Mouse (Mus musculus) layer of hippocampus, postnatal 10 days (tissue): ENCODE measurements at regions not wholly inside any gene's neighbourhood (a gene's known extent, or its start where the extent isn't known, plus 50 kb on each side); places are given as distances from the start of the nearest gene placed in this dataset.
A peak's percentile ranks its signal among the peaks of the same experiment; 100 is the strongest.

Experiments used
- DNase-seq, 2 experiments: peaks; one replicate each; pipeline ENCODE4 v3.0.0; 2021; ENCODE audit warnings: low spot score in 2 of 2

DNA sequence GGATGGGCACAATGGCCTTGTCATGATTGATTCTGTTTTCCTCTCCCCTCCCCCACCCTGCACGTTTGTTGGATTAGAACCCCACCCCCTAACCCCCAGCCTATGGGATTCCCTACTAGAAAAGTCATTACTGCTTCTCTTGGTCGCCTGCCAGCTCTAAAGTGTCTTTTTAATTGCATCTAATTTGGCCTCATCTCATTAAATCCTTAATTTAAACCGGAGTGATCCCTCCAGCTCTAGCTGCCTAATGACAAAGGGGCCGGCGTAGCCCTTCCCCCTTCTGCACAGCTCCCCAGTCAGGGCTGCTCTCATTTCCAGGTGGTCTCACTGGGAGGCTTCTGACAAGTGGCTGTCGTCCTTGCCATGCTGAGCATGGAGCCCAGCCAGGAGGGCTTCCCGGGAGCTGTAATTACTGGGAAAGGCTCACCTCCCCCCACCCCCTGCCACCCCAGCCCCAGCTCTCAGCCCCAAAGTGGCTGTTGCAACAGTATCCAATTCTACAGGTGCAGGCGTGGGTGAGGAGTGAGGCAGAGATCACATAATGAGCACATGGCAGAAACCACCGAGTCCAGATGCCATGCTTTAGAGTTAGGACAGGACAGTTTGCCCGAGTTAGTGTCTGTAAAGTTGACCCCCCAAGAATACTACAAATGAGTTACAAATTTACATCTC, 84.8 kb upstream of the Aldh1b1 start:
- peak; percentile 18 to 32 for DNase-seq

DNA sequence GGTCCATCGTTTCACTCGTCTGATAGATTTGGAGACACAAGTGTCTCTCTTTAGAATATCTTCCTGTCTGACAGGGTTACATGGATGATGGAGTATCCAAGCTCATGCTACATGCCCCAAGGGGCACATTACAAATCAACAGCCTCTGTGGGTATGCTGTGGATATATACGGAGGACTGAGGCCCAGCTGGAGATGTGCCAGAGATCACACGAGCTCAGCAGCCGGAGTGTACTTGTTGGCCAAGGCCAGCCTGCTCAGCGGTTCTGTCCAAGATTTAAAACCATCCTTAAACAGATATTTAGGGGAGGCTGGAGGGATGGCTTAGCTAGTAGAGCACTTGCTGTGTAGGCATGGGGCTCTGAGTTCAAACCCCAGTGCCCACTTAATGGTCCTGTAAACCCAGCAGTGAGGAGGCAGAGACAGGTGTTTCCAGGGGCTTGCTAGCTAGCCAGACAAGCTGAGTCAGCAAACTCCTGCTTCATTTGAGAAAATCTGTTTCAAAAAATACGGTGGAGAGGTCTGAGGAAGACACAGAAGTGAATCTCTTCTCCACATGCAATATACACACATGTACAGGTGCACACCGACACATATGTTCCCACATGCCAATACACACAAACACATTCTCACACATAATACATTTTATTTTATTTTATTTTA, 85.6 kb upstream of the Aldh1b1 start:
- DNase-seq = no peak

DNA sequence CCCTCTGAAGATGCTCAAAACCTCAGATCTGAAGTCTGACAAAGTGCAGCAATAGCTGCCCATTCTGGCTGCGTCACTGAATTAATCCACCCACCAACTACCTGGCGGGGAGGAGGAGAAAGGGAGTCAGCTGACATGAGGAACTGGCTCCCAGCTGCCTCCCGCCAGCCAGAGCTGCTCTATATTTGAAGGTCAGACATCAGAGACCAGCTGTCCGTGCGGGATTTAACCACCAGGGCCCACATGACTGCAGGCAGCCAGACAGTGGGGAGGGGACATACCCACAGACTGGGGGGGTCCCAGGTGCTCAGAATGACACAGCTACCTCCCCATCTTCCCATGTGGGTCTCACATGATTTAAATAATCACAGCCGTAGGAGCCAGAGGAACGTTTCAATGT, 94.8 kb upstream of the Aldh1b1 start:
- no peak for DNase-seq

DNA sequence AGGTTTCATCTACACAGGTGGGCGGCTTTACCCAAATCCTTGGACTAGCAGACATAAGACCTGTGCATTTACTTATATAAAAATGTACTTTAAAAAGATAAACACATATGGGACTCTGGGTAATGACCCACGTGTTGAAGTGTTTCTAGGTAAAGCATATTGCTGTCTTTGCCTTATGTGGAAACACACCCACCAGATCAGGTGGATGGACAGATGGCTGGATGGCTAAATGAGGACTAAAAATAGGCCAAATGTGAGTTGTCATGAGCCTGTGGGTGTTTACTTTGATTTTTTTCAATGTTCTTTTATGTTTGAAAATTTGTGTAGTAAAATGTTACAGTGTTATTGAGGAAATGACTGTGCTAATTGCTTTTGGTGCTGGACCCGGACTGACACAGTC, 99.2 kb upstream of the Aldh1b1 start:
- no peak for DNase-seq

DNA sequence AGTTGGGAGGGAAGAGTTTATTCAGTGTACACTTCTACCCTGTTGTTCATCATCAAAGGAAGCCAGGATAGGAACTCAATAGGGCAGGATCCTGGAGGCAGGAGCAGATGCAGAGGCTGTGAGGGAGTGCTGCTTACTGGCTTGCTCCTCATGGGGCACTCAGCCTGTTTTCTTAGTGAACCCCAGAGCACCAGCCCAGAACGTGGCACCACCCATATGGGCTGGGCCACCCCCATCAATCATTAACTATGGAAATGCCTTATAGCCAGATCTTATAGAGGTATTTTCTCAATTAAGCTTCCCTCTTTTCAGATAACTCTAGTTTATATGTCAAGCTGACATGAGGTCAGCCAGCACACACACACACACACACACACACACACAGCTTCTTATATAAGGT, 103.6 kb upstream of the Aldh1b1 start:
- no peak for DNase-seq

DNA sequence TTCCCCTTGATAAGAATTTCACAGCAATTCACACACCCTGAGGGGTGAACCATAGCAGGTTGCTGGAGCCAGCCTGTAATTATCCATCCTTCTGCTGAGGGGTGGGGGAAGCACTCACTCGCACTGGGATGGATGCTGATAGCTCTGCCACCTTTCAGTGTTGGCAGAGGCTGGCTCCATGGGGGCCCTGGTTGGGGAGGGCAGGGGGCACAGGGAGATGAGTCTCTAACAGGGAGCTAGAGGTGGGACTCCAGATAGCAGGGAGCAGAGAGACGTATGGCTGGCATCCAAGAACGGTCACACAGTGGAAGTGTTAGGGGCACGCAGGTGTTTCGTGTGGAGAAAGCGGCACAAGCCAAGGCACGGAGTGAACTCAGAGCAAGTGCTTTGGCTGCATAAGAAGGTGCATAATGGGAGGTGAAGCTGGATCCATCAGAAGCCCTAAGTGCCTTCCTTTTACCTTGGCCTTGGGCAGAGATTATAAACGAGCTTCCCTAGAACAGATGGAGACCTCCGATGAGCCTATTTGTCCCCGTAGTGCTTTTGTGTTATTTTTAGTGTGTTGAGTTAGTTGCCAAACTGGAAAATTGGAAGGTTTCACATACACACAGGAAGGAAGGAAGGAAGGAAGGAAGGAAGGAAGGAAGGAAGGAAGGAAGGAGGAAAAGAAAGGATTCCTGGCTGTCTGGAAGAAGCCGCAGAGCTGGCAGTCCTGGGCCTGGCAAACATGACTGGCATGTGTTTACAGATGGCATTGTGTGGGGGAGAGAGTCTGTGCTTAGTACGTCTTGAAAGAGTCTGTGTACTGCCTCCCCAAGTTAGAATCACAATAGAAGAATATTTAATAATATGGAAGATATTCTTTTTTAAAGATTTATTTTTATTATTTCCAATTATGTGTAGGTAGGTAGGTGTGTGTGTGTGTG, 108.6 kb upstream of the Aldh1b1 start:
- DNase-seq = peak; percentile 52 to 57

DNA sequence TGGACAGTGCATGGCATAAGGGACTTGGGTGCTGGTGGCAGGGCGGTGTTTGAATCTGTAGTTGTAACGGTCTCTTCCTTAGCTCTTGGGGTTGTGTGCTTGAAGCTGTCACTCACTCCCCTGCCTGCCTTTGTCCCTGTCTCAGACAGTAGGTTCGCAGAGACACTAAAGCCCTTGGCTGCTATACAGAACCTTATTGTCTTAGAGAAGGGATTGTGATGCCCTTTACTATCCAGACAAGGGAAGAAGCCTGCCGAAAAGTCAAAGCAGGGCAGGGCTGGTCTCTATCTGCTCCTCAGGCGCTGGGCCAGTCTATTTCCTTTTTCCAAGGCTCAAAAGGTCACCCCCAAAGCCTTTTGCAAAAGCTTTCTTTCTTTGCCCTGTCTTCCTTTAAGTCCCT, 109.2 kb upstream of the Aldh1b1 start:
- DNase-seq = no peak

DNA sequence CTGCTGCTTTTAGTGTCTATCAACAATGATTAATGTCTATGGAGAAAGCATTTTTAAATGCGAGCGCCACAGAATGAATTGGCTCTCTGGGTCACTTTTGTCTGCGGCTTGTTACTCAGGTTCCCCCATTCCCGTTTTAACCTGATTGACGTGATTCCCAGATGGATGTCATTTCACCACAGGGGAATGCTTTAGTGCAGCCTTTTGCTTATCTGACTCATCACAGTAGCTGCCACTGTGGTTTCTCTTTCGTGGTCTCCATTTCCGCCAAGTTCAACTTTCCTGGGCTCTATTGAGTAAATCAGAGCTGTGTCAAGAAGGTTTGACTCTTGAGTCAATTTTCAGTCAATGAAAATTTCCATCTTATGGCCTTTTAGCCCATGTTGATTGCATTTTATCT, 110.6 kb upstream of the Aldh1b1 start:
- DNase-seq = no peak

DNA sequence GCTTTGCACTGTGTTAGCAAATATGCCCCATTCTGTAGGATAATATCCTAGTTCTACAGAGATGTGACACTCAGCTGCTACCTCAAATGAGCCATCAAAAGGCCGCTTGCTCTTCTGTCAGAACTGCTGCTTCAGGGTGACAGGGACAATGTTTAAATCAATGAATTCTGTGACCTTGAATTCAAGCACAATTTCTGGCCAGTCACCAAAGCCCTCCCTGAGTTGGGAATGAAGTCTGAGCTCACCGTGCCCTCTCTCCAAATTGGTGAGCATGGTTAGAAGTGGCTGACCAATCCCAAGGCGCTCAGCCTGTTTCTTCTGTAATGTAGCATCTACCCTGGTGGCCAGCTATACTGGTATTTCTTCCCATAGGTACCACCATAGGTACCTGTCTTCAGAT, 113.8 kb upstream of the Aldh1b1 start:
- no peak for DNase-seq

DNA sequence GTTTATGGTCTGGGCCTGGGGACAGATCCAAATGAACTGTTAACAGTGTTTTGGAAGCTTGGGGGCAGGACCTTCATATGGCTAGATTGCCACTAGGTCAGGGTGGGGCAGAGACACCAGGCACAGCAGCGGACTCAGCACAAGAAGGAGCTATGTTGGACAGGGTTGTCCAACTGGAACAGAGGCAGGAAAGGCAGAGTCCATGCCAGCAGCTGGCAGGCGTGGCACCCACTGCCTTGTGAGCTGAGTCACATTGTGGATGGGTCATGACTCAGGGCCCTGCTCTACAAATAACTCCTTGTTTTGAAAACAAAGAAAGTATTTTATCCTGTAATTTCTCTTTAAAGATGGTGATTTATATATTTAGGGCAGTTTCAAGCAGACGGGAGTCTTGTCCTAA, 115.6 kb upstream of the Aldh1b1 start:
- DNase-seq = no peak

DNA sequence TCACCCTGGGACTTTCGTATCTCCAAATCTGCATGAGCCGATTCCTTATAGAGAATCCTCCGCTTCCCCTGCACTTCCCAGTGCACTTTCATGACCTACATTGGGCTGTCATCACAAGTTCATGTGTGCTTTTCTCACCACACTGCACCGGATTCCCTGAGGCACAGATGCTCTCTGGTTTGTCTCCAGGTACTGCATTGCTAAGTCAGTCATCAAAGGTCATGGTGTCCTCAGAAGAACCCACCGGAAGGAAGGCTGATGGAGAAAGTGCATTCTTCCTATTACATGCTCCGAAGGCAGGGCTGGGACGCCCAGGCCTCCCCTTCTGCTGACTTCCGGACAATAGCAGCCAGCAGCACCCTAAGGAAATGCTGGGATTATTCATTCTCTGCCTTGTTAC, 116.1 kb upstream of the Aldh1b1 start:
- DNase-seq = no peak

DNA sequence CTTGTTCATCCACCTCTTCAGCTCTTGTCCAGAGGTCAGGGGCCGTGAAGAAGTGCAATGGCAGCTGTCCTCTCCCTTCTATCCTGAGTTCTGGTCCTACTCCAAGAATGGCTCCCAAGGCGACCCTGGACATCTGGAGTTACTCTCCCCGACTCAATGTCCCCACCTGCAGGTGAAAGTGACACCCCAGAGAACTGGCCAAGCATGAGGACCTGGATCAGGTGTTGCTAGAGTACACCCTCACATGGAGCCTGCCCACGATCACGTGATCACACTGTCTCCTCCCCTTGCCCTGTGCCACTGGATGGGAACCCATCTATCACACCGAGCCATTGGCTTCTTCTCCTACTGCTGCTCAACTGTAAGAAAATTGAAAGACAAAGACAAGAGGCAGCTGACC, 122.7 kb upstream of the Aldh1b1 start:
- DNase-seq = no peak

DNA sequence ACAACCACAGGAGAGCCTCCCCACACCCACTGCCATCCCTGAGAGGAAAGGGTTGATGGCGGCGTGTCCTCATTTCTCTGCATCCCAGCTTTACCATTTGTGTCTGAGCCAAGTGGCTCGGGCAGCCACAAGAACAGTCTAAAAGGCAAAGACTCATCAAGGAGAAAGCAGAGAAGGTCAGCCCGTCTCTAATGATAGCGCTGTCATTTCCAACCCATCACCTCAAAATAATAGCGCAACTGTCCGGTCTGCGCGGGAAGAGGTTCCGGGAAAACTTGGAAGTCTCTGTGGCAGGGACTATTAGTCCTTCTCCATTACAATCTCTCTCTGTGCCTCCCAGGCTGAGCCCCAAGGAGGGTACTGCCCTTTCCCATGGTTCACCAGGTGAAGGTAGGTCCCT, 124.5 kb upstream of the Aldh1b1 start:
- DNase-seq = no peak

DNA sequence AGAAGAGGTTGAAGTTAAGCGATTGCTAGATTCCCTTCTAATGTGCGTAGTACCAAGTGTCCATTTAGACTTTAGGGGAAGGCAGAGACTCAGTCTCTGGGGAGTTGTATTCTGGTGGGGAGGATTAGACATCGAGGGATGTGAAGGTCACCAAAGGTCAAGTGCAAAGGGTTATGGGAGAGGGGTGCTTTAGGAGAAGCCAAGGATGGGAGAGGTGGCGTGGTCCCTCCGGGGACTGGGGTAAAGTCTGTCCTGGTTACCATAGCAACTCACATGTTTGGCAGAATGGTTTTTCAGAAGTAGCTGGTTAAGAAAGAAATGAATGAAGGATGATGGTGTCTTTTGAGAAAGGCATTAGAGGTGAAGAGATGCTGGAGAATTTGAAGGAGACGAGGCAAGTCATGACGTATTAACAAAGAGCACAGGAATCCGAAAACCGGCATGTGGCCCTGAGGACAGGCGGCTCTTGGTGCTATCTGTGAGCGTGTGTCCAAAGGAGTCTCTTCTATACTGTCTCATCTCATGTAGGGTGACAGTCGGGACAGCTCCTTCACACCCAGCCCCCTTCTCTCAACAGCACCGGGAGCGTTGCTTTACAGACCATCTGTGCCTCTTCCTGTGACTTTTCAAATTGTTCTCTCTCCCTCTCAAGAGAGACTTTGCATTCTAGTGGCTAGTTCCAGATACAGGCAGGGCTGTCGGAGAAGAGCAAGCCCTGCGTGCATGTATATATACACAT, 125.6 kb upstream of the Aldh1b1 start:
- no peak for DNase-seq

DNA sequence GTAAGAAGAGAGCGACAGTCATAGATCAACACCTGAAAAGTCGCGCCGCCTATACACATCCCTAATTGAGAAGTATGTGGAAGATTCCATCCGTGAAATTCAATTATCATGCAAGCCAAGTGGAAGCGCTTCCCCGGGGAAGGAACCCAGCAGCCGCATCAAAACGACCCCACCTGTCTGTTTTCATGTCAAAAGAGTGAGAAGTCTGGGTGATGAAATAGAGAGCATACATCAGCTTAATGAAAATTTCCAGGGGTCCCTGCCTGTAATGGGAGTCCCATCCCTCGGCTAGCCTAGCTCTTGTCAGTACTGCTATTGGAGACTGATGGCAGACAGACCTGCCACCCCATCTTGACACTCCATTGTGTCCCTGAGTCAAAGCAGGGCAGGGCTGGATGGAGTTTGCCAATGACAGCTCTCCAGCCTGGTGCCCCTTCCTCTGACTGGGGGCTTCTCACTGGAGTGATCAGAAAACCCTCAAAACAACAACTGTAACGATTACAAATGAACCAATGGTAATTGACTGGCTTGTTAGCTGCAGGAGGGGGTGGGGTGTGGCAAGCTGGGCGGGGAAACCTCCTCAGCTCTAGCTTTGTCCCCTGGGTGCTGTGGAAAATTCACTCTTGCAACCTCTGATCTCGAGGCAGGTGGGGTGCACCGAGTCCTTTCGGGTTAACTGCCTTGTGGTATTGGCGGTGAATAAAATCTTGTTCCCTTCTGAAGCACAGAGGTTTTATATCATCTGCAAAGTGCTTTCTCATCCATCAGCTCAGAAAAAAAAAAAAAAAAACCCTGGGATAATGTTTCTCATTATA, 126.4 kb upstream of the Aldh1b1 start:
- no peak for DNase-seq

DNA sequence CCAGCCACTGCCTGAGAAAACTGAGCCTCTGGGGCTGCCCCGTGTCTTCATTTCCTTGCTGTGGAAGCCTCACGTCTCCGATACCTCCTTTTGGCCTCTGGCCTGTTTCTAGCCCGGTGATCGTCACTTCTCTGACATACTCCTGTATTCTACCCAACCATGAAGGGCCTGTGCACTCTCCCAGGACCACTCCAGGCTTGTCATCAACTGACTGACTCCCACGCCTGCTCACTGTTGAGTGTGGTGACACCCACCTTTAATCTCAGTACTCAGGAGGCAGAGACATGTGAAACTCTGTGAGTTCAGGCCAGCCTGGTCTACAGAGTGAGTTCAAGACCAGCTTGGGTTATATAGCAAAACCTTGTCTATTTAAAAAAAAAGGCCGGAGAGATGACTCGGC, 132.1 kb upstream of the Shb start:
- no peak for DNase-seq

DNA sequence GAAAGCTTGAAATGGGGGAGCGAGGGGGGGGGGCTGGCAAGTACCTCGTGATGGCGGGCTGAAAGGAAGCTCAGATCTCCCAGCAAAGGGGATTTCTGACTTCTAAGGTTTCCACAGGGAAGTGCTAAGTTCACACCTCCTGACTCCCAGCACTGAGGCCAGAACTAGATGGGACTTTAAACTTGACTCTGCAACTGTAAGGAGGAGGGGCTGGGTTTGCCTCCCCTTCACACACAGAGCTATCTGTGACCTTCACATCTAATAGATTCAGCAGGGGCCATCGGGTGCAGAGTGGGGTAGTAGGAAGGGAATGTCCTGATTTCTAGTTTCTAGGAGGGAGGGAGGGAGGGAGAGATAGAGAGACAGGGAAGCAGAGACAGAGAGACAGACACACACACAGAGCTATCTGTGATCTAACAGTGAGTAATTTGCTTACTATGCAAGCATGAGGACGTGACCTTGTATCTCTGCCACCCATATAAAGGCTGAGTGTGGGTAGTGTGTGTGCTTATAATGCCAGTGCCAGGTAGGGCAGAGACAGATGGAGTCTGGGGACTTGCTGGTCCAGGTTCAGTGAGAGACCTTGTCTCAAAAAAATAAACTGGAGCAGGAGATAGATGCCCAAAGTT, 125.2 kb upstream of the Shb start:
- no peak for DNase-seq

DNA sequence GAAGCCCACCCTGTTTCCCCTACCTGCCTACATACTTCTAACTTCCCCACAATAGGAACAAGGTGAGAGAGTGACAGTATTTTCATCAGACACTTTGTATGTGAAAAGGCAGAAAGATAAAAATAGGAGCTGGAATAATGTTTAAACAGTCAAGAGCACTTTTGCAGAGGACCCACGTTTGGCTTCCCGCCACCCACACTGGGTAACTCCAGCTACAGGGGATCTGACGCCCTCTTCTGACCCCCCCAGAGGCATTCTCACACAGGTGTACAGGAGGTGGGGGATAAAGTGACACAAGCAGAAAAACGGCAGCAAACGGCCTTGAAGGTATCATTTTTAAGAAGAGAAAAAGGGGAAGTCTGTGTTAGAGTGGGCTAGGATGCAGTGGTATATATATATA, 123.5 kb upstream of the Shb start:
- no peak for DNase-seq

DNA sequence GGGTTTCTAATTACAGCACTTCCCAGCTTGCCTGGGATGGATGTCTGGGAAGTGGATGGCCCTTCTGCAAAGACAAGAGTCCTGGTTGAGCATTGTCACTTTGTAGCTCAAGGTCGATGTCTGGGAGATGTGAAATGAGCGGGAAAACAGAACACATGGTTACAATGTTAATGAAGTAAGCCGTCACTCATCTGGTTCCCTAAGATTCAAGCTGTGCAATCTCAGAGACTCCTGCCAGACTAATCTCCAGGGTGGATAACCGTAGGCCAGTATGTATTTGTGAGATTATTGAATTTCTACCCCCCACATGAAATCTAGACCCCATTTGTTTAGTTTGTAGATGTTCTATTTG, 122.5 kb upstream of the Shb start:
- DNase-seq = no peak

DNA sequence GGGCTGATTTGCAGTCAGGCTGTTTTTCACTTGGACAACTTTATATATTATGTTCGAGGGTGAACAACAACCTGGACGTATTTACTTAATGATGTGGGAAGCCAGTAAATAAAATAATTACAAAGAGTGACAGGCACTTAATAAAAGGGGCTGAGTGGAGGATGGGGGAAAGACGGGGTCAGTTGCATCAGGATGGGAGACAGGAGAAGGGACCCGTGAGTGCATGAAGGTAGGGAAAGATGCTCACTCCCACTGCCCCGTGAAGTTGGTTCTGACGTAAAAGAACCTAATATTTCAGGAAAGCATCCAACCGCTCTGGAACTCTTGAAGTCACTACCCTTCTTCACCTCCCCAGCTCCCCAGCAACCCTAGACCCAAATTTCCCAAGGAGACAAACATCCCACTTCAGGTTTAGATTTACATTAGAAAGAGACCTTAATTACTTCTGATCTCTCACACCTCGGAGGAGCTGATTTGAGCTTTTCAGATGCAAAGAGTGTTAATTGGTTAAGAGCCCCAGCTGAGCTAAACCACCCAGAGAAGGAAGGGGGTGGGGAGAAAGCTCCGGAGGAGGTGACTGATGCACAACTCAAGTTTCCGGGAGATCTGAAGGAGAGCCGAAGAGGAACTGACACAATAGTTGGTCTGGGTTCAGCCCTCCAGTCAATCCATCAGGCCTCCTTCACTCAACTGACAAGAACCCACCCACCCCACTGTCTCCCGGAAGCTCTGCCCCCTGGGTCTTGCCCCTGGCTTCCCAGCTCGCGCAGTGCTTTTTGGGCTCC, 121.9 kb upstream of the Shb start:
- DNase-seq = no peak
